Mouse (Mus musculus) erythroid progenitor cell, adult 5-6 weeks (primary cell): Measurements from ENCODE around the gene Nudt2. TPM values are rescaled to one million over a fixed set of nuclear protein-coding genes. Genes with fewer than 3 reads are reported as not detected.
A peak's percentile ranks its signal among the peaks of the same experiment; 100 is the strongest.

Source experiments
- ATAC-seq: replicated peaks from 2 replicates; pipeline ENCODE4 v1.8.0; 2016; ENCODE audit warnings: moderate number of reproducible peaks, mild to moderate bottlenecking, moderate TSS enrichment, inconsistent platforms; ENCODE audit not compliant: poor library complexity, low FRiP score, severe bottlenecking
- total RNA-seq, 2 experiments: library from RNA; stranded (forward) in 1 of 2; stranded (reverse) in 1 of 2; fragments of 150-400 nt in 1 of 2; fragments of 186-747, 209-891 nt in 1 of 2; gene quantifications; 2 replicates each; pipeline versions ENCODE4 v1.2.3 to v1.2.4; 2015 to 2017; ENCODE audit warnings: low replicate concordance in 2 of 2

Gene Nudt2
- total RNA-seq, 2 experiments from 2014 or later, result not detected

DNA sequence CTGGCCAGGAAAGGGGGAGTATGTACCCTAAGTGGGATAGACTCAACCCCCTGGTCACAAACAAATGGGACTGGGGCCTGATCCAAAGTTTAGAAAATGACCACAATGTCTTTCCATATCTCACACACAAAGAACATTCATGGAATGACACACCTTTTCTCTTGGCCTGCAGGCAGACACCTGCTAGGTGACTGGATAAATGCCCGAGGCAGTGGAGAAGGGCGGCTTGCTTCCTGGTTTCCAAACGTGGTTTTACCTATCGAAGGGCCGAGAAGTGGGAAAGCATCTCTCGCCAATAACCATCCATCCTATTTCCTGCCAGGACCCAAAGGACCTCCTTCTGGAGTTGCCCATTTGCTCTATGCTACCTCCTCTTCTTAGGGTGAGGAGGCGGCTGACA is 28.0 kb downstream of the Nudt2 start:
- ATAC-seq, result no peak

DNA sequence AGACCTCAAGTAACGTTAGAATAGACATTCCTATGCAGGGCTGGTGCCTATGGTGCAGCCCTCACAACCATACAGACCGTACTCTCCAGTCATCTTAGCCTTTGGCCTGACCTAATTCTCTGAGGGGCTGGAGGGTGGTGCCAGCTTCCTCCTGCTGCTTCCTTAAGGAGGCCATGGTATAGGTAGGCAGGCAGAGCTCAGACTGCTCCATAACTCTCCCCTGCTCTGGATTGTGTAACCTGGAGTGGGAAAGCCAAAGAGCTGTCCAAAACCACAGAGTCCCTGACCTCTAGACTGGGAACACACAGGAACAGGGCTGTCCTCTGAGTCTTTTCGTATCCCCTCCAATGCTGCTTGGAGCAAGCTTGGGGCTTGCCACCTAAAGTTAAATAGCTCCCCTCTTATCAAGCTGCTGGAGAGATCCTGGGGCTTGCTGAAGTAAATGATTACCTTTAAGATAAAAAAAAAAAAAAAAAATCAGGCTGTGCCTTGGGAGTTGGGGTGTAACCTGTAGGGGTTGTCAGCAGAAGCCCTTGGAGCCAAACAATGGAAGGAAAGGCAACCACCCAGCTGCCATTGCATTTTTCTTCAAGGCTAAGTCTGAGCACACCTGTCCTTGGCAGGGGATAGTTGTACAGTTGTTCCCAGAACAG is 28.6 kb downstream of the Nudt2 start:
- no peak for ATAC-seq

GRCm38 (mm10) chr4:41494378-41494777 is 29.4 kb downstream of the Nudt2 start:
- ATAC-seq, result no peak

DNA sequence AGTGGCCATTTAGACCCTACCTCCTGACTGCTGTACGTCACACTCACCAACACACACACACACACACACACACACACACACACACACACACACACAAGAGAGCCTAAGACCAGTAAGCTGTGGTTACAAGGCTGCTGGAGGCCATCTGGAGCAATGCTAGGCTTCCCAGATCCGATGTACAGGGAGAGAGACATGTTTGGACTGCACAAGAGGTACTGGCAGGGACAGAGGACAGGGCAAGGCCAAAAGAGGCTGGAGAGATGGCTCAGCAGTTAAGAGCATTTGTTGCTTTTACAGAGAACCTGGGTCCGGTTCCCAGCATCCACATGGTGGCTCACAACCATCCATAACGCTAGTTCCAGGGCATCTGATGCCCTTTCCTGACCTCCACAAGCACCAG is 30.1 kb downstream of the Nudt2 start:
- ATAC-seq, result no peak

GRCm38 (mm10) chr4:41495850-41496249 is 30.9 kb downstream of the Nudt2 start:
- ATAC-seq, result no peak

- ATAC-seq, result no peak
Observed at GRCm38 (mm10) chr4:41497046-41497445, 32.1 kb downstream of the Nudt2 start.

- ATAC-seq, result no peak
Observed at GRCm38 (mm10) chr4:41497579-41497978, 32.6 kb downstream of the Nudt2 start.

- ATAC-seq, result no peak
Observed at GRCm38 (mm10) chr4:41497995-41498845, 33.3 kb downstream of the Nudt2 start.

- ATAC-seq, result no peak
Observed at GRCm38 (mm10) chr4:41498921-41499391, 34.0 kb downstream of the Nudt2 start.

DNA sequence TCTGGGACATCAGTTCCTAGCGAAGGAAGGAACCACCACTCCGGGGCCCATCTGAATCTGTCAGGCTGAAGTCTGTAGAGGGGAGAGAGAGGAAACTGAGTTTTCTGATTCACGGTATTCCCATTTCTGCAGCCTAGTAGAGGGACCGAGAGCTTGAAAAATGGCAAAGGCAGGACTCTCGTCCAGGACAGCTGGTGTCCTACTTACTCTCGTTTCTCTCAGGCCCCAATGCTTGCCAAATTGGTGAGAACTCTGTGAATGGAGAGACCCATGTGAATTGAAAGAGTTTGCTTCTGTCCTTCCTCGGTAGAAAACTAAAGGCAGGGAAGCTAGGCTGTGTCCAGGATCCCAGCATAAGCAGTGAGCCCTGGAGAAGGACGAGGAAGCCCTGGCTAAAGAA is 34.7 kb downstream of the Nudt2 start:
- no peak for ATAC-seq

- no peak for ATAC-seq
Observed at GRCm38 (mm10) chr4:41500787-41501186, 35.8 kb downstream of the Nudt2 start.

DNA sequence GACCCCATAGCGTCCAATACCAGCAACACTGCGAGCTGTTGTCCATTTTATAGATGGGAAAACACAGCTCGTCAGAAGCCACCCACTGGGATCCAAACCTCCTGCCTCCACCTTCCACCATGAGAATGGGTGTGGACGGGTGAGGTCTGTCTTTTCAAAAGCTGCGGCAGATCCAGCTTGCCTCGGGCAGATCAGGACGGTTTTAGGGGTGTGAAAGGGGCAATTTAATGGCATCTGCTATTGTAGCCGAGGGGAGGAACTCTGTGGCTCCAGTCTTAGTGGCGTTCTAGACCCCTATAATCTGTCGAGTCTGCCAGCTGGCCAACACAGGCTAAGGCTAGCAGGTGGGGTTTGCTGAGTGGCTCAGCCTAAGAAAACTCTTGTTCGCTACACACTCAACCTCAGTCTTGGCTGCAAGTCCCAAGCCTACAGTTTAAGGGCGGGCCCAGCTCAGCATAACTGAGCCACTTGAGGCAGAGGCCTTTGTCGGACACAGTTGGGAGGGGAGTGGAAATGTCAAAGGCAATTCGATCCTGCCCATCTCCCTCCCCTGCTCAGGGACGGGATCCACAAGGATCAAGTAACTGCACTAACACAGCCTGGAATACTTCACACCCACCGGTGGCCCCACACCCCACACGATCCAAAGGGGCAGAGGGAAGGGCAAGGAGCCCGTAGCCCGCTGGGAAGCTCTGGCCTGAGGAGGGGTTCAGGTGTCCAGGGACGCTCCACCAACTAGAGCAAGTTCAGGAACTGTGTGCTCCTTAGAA is 37.4 kb downstream of the Nudt2 start:
- no peak for ATAC-seq

DNA sequence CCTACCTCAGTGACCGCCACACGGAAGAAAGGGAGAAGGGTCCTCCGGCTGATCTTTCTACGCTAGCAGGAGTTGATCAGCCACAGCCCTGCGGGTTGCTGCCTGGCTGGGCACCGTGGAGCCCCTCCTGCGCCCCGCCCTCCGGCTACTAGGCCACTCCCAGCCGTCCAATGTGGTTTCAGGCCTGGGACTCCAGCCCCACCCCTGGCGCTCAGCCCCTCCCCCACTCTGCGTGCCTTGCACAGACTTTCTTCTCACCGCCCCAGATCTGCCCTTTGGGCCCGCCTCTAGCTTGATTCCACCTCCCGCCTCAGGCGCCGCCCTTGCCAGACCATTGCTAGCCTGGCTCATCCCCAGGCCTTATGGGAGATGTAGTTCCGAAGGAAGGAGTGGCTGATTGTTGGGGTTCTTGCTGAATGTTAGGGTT is 38.0 kb downstream of the Nudt2 start, which contains the start of gene AI464131:
TSS of gene AI464131 (minus strand) at position 91 of the 427 bp plus-strand sequence.
- ATAC-seq, result peak; percentile 74

GRCm38 (mm10) chr4:41504325-41504724 is 39.4 kb downstream of the Nudt2 start:
- ATAC-seq, result no peak

- no peak for ATAC-seq
Observed at GRCm38 (mm10) chr4:41505131-41505551, 40.2 kb downstream of the Nudt2 start.

DNA sequence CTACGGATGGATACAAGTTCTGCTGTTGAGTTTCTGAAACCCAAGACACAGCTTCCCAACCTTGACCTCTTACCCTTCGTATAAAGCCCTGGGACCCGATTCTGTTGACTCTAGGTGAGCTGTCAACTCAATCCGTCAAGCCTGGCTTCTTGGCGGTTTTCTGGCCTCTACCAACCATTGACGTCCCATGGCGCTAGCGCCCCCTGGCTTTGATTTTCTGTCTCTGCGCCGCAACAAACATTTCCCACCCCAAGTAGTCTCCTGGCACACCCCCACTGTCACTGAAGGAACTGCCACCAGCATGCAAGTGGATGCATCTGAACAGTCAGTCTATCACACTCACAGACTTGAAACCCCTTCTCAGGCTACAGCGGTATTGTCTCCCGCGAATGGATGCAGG is 41.2 kb downstream of the Nudt2 start:
- no peak for ATAC-seq

GRCm38 (mm10) chr4:41506906-41507305 is 42.0 kb downstream of the Nudt2 start:
- ATAC-seq, result peak; percentile 78

GRCm38 (mm10) chr4:41507326-41507924 is 42.5 kb downstream of the Nudt2 start:
- ATAC-seq, result no peak

GRCm38 (mm10) chr4:41507998-41508397 is 43.0 kb downstream of the Nudt2 start:
- no peak for ATAC-seq

DNA sequence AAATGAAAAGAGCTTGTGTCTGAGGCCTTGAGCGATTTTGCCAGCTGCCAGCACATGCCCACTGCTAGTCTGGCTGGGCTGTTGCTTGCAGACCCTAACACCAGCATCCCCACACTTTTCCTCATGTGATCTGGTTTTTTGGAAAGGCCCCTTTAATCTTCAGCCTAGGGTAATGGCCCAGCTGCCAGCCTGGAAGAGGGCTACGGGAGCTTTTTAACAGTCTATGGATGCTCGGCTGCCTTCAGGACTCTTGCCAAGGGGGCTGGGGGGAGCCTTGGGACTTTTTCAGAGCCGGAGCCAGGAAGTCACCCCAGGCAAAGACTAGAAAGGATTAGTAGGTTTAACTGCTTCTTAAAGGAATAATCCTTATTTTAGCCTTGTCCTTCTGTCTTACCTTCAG is 48.4 kb downstream of the Nudt2 start:
- no peak for ATAC-seq
